Mouse (Mus musculus): ENCODE data around the gene A630073D07Rik. TPM values are rescaled to one million over a fixed set of nuclear protein-coding genes. Genes with fewer than 3 reads are reported as not detected.
"Not testable (repeated sequence)": the region's sequence is repeated elsewhere in the genome, so short reads cannot be mapped to it uniquely, and the experiment has no call there.

Gene A630073D07Rik
- total RNA-seq (2021), result not detected

DNA sequence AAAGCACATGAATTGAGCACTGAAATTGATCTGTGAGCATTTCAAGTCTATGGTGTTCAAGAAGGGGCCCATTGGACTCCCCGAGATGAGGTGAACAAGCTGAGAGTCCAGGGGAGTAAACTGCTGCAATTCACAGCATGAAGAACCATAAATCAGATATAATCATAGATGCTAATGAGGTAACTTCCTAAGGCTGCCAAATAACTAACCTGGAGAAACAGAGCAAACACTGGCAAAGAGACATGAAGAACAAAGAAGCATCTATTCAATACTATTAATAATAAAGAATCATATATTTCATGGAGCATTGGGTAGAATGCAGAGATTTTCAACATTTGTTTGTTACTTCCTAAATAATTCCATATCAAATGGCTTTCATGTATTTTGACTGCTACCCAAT is at the start of gene A630073D07Rik:
Gene A630073D07Rik (minus strand): TSS at position 101 of the 400 bp plus-strand sequence.
- intact Hi-C loops (cut with DNase I), result no loop called here
- DNase-seq (ENCODE audit: low spot score in 2 of 2), result no peak

- DNase-seq (ENCODE audit: low spot score in 2 of 2), result no peak
- intact Hi-C loops (cut with DNase I), result no loop called here
Observed at GRCm38 (mm10) chr6:132700907-132701306, 49.6 kb upstream of the A630073D07Rik start, which contains the start of gene Tas2r121. Gene Tas2r121 (minus strand): TSS chr6:132701007.

- intact Hi-C loops (cut with DNase I); DNase-seq (ENCODE audit: low spot score in 2 of 2): not testable (repeated sequence)
Observed at GRCm38 (mm10) chr6:132691596-132691995, 40.3 kb upstream of the A630073D07Rik start.

DNA sequence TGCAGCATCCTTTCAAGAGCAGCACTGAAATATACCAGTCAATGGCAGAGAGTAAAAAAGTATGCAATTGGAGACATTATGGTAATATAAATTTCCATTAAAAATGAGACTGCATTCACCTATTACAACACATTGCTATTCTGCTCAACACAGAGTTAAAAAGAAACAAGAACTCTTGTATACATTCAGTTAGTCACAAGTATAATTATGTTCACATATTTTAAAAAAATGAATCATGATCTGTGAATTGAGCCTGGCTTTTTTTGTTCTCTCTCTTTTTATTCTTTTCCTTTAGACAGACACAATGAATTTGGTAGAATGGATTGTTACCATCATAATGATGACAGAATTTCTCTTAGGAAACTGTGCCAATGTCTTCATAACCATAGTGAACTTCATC is 5.3 kb upstream of the A630073D07Rik start, which contains the start of gene Tas2r120:
Gene Tas2r120 (plus strand): TSS at position 301 of the 400 bp plus-strand sequence.
- DNase-seq (ENCODE audit: low spot score in 2 of 2), result no peak
- intact Hi-C loops (cut with DNase I), result no loop called here

GRCm38 (mm10) chr6:132649399-132649798 is 1.9 kb downstream of the A630073D07Rik start:
- DNase-seq (ENCODE audit: low spot score in 2 of 2), result no peak
- intact Hi-C loops (cut with DNase I), result loop anchor here (5.0 kb wide), 1 partner anchor 1228 kb away; no protein-coding TSS in a partner anchor

- intact Hi-C loops (cut with DNase I); DNase-seq (ENCODE audit: low spot score in 2 of 2): not testable (repeated sequence)
Observed at GRCm38 (mm10) chr6:132595613-132596012, 55.7 kb downstream of the A630073D07Rik start, which contains the start of gene Prp2. Gene Prp2 (plus strand): TSS chr6:132595913.

Other genes with a start within 250 kb of the A630073D07Rik start
- gene Prh1, start 81.7 kb downstream of the A630073D07Rik start, total RNA-seq (2021), result not detected
- gene Prp2, start 55.6 kb downstream of the A630073D07Rik start, total RNA-seq (2021), result not detected
- not detected for gene Tas2r120, start 5.4 kb upstream of the A630073D07Rik start, total RNA-seq (2021)
- not detected for gene Tas2r121, start 49.5 kb upstream of the A630073D07Rik start, total RNA-seq (2021)
- gene Tas2r122, start 60.4 kb upstream of the A630073D07Rik start, total RNA-seq (2021), result not detected
- gene Tas2r115, start 86.5 kb upstream of the A630073D07Rik start, total RNA-seq (2021), result not detected
- gene Tas2r124, start 103.2 kb upstream of the A630073D07Rik start, total RNA-seq (2021), result not detected
- not detected for gene Tas2r102, start 110.6 kb upstream of the A630073D07Rik start, total RNA-seq (2021)
- not detected for gene Tas2r136, start 126.6 kb upstream of the A630073D07Rik start, total RNA-seq (2021)
- not detected for gene Tas2r117, start 151.3 kb upstream of the A630073D07Rik start, total RNA-seq (2021)
- gene Tas2r123, start 195.6 kb upstream of the A630073D07Rik start, total RNA-seq (2021), result not detected
- not detected for gene Tas2r116, start 203.9 kb upstream of the A630073D07Rik start, total RNA-seq (2021)
- not detected for gene Tas2r110, start 216.5 kb upstream of the A630073D07Rik start, total RNA-seq (2021)
- gene Tas2r113, start 241.5 kb upstream of the A630073D07Rik start, total RNA-seq (2021), result not detected

Data from left cerebral cortex, postnatal 36 days (tissue).